ENCODE assay signal across 9 mouse cellular contexts in genomic region chr1:78419593-78419992, GRCm38 (mm10).
DNase-seq lines count a peak whose midpoint lies in the region; ATAC-seq and TF ChIP-seq lines count a peak whose summit lies in the region.
"Had no signal": no experiment of that assay in that cellular context is flagged by ENCODE, and none has a peak within 500 bp of the region (broad histone marks: within the 10 kb centered on the region; RNA-seq: fewer than 3 reads in every experiment).

No protein-coding gene starts in this region.

- no peak for TF ChIP-seq POLR2A in MEL (IDR thresholded peaks at IDR 0.05; ENCODE audit: control insufficient read depth in 1 of 2, insufficient read depth in 1 of 2, low read depth in 1 of 2, low read length in 2 of 2, poor library complexity in 1 of 2)

- H3K4me3 ChIP-seq in MEL (ENCODE audit: control insufficient read depth in 1 of 2, insufficient read depth in 1 of 2, low read depth in 2 of 2, low read length in 2 of 2), result no peak overlapping the region
- no peak overlapping the region for H3K4me3 ChIP-seq in forebrain, embryonic 13.5 days
- H3K4me3 ChIP-seq in hindbrain, embryonic 12.5 days, result no peak overlapping the region
- no peak overlapping the region for H3K4me3 ChIP-seq in lung, postnatal 0 days (ENCODE audit: low read depth, low read length)
- H3K4me3 ChIP-seq: heart, embryonic 13.5 days had no signal

- no peak for TF ChIP-seq EP300 in MEL (IDR thresholded peaks at IDR 0.05; ENCODE audit: low read depth in 1 of 2, low read length in 2 of 2)
- TF ChIP-seq EP300 in lung, postnatal 0 days (IDR thresholded peaks at IDR 0.05), result no peak

- no peak overlapping the region for H3K27ac ChIP-seq in MEL (ENCODE audit: control insufficient read depth, low read depth, low read length)
- H3K27ac ChIP-seq in forebrain, embryonic 13.5 days, result no peak overlapping the region
- H3K27ac ChIP-seq in hindbrain, embryonic 12.5 days, result no peak overlapping the region
- H3K27ac ChIP-seq in lung, postnatal 0 days (ENCODE audit: low read length), result no peak overlapping the region
- H3K27ac ChIP-seq: heart, embryonic 13.5 days had no signal

- H3K4me2 ChIP-seq in forebrain, embryonic 13.5 days, result no peak overlapping the region
- H3K4me2 ChIP-seq in hindbrain, embryonic 12.5 days (replicated peaks), result no peak overlapping the region
- H3K4me2 ChIP-seq in lung, postnatal 0 days (replicated peaks; ENCODE audit: low read depth, low read length), result no peak overlapping the region
- H3K4me2 ChIP-seq: heart, embryonic 13.5 days had no signal

- peak; percentile 60 to 61 (median 61) for TF ChIP-seq CTCF in MEL (IDR thresholded peaks at IDR 0.05 in 2 of 3, conservative IDR thresholded peaks at IDR 0.05 in 1 of 3; ENCODE audit: control insufficient read depth in 1 of 3, insufficient read depth in 1 of 3, low read depth in 2 of 3, low read length in 3 of 3, poor library complexity in 1 of 3, severe bottlenecking in 1 of 3)
- TF ChIP-seq CTCF in lung, postnatal 0 days (IDR thresholded peaks at IDR 0.05), result peak; percentile 88

- peak; percentile 57 for TF ChIP-seq RAD21 in MEL (IDR thresholded peaks at IDR 0.05; ENCODE audit: low read depth, low read length)

- ATAC-seq in forebrain, embryonic 13.5 days, result peak; percentile 57; the same call in 1 of the 2 replicates
- peak; percentile 56; the same call in 1 of the 2 replicates for ATAC-seq in hindbrain, embryonic 12.5 days (ENCODE audit: low FRiP score)
- peak; percentile 68 for ATAC-seq in lung, postnatal 0 days

- H3K36me3 ChIP-seq in MEL (ENCODE audit: control insufficient read depth in 1 of 2, insufficient read depth in 2 of 2, low read length in 2 of 2), result peaks cover 0 to 8% of the 10 kb centered on the region in 2 experiments; a peak in 2 of 4 replicates
- peaks cover 41% of the 10 kb centered on the region for H3K36me3 ChIP-seq in forebrain, embryonic 13.5 days (ENCODE audit: poor library complexity, severe bottlenecking)
- H3K36me3 ChIP-seq in hindbrain, embryonic 12.5 days, result peaks cover 7% of the 10 kb centered on the region; the same call in 1 of the 2 replicates
- H3K36me3 ChIP-seq in lung, postnatal 0 days (ENCODE audit: insufficient read depth, low read length), result no peaks in the 10 kb centered on the region

- no peaks in the 10 kb centered on the region for H3K79me2 ChIP-seq in MEL (ENCODE audit: control insufficient read depth, insufficient read depth, low read length, poor library complexity)

- DNase-seq in MEL (ENCODE audit: low read depth, low spot score), result peak; percentile 54
- DNase-seq in c-Kit-positive CD71-positive TER-119-positive erythroid progenitor cells, embryonic 14.5 days (ENCODE audit: low spot score), result peak; percentile 23
- DNase-seq in layer of hippocampus, adult 9-10 months (ENCODE audit: low spot score), result peak; percentile 27
- DNase-seq in lung, postnatal 0 days (ENCODE audit: low spot score), result peak; percentile 88
- peak; percentile 90 for DNase-seq in retina, embryonic 14.5 days (ENCODE audit: low spot score)
- peak; percentile 78 for DNase-seq in urinary bladder, postnatal 14 days (ENCODE audit: low spot score)

- H3K4me1 ChIP-seq in MEL (ENCODE audit: control insufficient read depth in 1 of 2, insufficient read depth in 2 of 2, low read length in 2 of 2), result no peaks in the 10 kb centered on the region
- H3K4me1 ChIP-seq in forebrain, embryonic 13.5 days, result 0 out of 2 replicates have a peak, but pooled peaks cover 4% of the 10 kb centered on the region
- peaks cover 11% of the 10 kb centered on the region for H3K4me1 ChIP-seq in hindbrain, embryonic 12.5 days
- no peaks in the 10 kb centered on the region for H3K4me1 ChIP-seq in lung, postnatal 0 days (ENCODE audit: insufficient read depth, low read depth, low read length)

- 47% methylated on average over 4 of the region's 4 CpGs for WGBS in forebrain, embryonic 13.5 days
- 46% methylated on average over 4 of the region's 4 CpGs for WGBS in hindbrain, embryonic 12.5 days
- WGBS in lung, postnatal 0 days, result 45% methylated on average over 4 of the region's 4 CpGs

- no peak overlapping the region for H3K9ac ChIP-seq in MEL (ENCODE audit: control insufficient read depth, low read depth, low read length, poor library complexity, severe bottlenecking)
- no peak overlapping the region for H3K9ac ChIP-seq in forebrain, embryonic 13.5 days
- H3K9ac ChIP-seq in hindbrain, embryonic 12.5 days, result no peak overlapping the region
- H3K9ac ChIP-seq in lung, postnatal 0 days (replicated peaks; ENCODE audit: low read depth), result no peak overlapping the region
- H3K9ac ChIP-seq: heart, embryonic 13.5 days had no signal

- H3K9me3 ChIP-seq in MEL (replicated peaks; ENCODE audit: insufficient read depth, low read length), result no peaks in the 10 kb centered on the region
- H3K9me3 ChIP-seq in forebrain, embryonic 13.5 days (replicated peaks), result no peaks in the 10 kb centered on the region
- no peaks in the 10 kb centered on the region for H3K9me3 ChIP-seq in hindbrain, embryonic 12.5 days (replicated peaks)
- no peaks in the 10 kb centered on the region for H3K9me3 ChIP-seq in lung, postnatal 0 days (ENCODE audit: low read length)
- H3K9me3 ChIP-seq: heart, embryonic 13.5 days had no signal

- no peaks in the 10 kb centered on the region for H3K27me3 ChIP-seq in MEL (ENCODE audit: control insufficient read depth in 1 of 2, insufficient read depth in 2 of 2, low read length in 2 of 2)
- peaks cover 3% of the 10 kb centered on the region; the same call in 1 of the 2 replicates for H3K27me3 ChIP-seq in forebrain, embryonic 13.5 days
- H3K27me3 ChIP-seq in hindbrain, embryonic 12.5 days, result no peaks in the 10 kb centered on the region
- H3K27me3 ChIP-seq in lung, postnatal 0 days (replicated peaks; ENCODE audit: insufficient read depth, low read length), result no peaks in the 10 kb centered on the region
- H3K27me3 ChIP-seq: heart, embryonic 13.5 days had no signal

TF ChIP-seq in MEL, 35 proteins besides CTCF, POLR2A, EP300 and RAD21:
- TF ChIP-seq NELFE (IDR thresholded peaks at IDR 0.05; ENCODE audit: low read depth, low read length) (no peak), E2F4 (IDR thresholded peaks at IDR 0.05; ENCODE audit: borderline replicate concordance, low read depth, low read length) (no peak), USF1 (IDR thresholded peaks at IDR 0.05; ENCODE audit: low read depth, low read length) (no peak), SIN3A (IDR thresholded peaks at IDR 0.05; ENCODE audit: low read length) (no peak), TAL1 (IDR thresholded peaks at IDR 0.05; ENCODE audit: low read length) (no peak), SMC3 (IDR thresholded peaks at IDR 0.05; ENCODE audit: low read depth, low read length) (peak; percentile 64), POLR2AphosphoS5 (IDR thresholded peaks at IDR 0.05; ENCODE audit: borderline replicate concordance, low read depth, low read length) (no peak), ZKSCAN1 (IDR thresholded peaks at IDR 0.05; ENCODE audit: low read depth, low read length) (no peak), MAX (IDR thresholded peaks at IDR 0.05; ENCODE audit: low read length) (no peak), HCFC1 (IDR thresholded peaks at IDR 0.05; ENCODE audit: low read depth, low read length) (no peak), ZC3H11A (IDR thresholded peaks at IDR 0.05; ENCODE audit: low read depth, low read length) (peak; percentile 48), ELF1 (IDR thresholded peaks at IDR 0.05; ENCODE audit: low read depth, low read length) (no peak)

Comparison
In these comparisons a context has a peak if more than half of its experiments do, and no peak if none do; other contexts are left out.
1. DNase-seq: peak in every context shown above with its lines; median percentile 90 in retina, embryonic 14.5 days; 88 in lung, postnatal 0 days; 78 in urinary bladder, postnatal 14 days; 54 in MEL; 27 in layer of hippocampus, adult 9-10 months; 23 in c-Kit-positive CD71-positive TER-119-positive erythroid progenitor cells, embryonic 14.5 days.